Comparison of ENCODE assay signal across 21 mouse cellular contexts in genomic region chr3:28358391-28358790, GRCm38 (mm10).
DNase-seq lines count a peak whose midpoint lies in the region; ATAC-seq and TF ChIP-seq lines count a peak whose summit lies in the region.
"Had no signal": no experiment of that assay in that cellular context is flagged by ENCODE, and none has a peak within 500 bp of the region (broad histone marks: within the 10 kb centered on the region; RNA-seq: fewer than 3 reads in every experiment).

No protein-coding gene starts in this region.

- H3K79me2 ChIP-seq in myocyte (ENCODE audit: control insufficient read depth, insufficient read depth), result no peaks in the 10 kb centered on the region

- DNase-seq in heart, adult 11 months, result peak; percentile 84
- DNase-seq in midbrain, embryonic 11.5 days (ENCODE audit: low spot score, missing footprints), result peak; percentile 56
- DNase-seq in midbrain, embryonic 10.5 days (ENCODE audit: low spot score), result no peak
- no peak for DNase-seq in hindbrain, embryonic 14.5 days (ENCODE audit: low spot score)
- DNase-seq: adrenal gland, adult 2 months; adrenal gland, adult 8-10 months; adrenal gland, postnatal 10 days; adrenal gland, postnatal 14 days; adrenal gland, postnatal 25 days; adrenal gland, postnatal 36 days; B cell, adult 2 months; cerebellum, adult 11 months; cerebellum, adult 11-12 months; cerebellum, adult 18-20 months had no signal

- no peak overlapping the region for H3K27ac ChIP-seq in heart, embryonic 11.5 days (ENCODE audit: low read depth, low read length)
- H3K27ac ChIP-seq in midbrain, embryonic 11.5 days (ENCODE audit: low read depth, low read length), result no peak overlapping the region
- H3K27ac ChIP-seq in midbrain, embryonic 10.5 days (replicated peaks), result no peak overlapping the region
- no peak overlapping the region for H3K27ac ChIP-seq in hindbrain, embryonic 14.5 days

- no peak overlapping the region for H3ac ChIP-seq in myocyte (ENCODE audit: control insufficient read depth, insufficient read length)

- H3K36me3 ChIP-seq in heart, embryonic 11.5 days (ENCODE audit: control insufficient read depth, insufficient read depth, low read length), result no peaks in the 10 kb centered on the region
- no peaks in the 10 kb centered on the region for H3K36me3 ChIP-seq in midbrain, embryonic 11.5 days (ENCODE audit: control insufficient read depth, insufficient read depth, low read length)
- H3K36me3 ChIP-seq in midbrain, embryonic 10.5 days, result no peaks in the 10 kb centered on the region
- no peaks in the 10 kb centered on the region for H3K36me3 ChIP-seq in myocyte (ENCODE audit: control insufficient read depth, insufficient read depth)
- H3K36me3 ChIP-seq in hindbrain, embryonic 14.5 days (replicated peaks; ENCODE audit: control insufficient read depth, insufficient read depth), result peaks cover 13% of the 10 kb centered on the region; the same call in 1 of the 2 replicates
- H3K36me3 ChIP-seq: G1E had no signal

- no peak overlapping the region for H3K4me2 ChIP-seq in heart, embryonic 11.5 days
- H3K4me2 ChIP-seq in midbrain, embryonic 11.5 days, result no peak overlapping the region
- no peak overlapping the region for H3K4me2 ChIP-seq in myocyte (ENCODE audit: low read depth)
- H3K4me2 ChIP-seq in hindbrain, embryonic 14.5 days (replicated peaks), result no peak overlapping the region

- WGBS in heart, embryonic 11.5 days (ENCODE audit: insufficient replicate concordance), result 65% methylated on average over 2 of the region's 2 CpGs
- WGBS in midbrain, embryonic 11.5 days, result 85% methylated on average over 2 of the region's 2 CpGs
- 74% methylated on average over 2 of the region's 2 CpGs for whole genome bisulfite sequencing in midbrain, embryonic 10.5 days
- WGBS in hindbrain, embryonic 14.5 days, result 75% methylated on average over 2 of the region's 2 CpGs

- H3K4me1 ChIP-seq in heart, embryonic 11.5 days (ENCODE audit: control insufficient read depth, insufficient read depth, low read length), result peaks cover 4% of the 10 kb centered on the region; the same call in 1 of the 2 replicates
- H3K4me1 ChIP-seq in midbrain, embryonic 11.5 days (ENCODE audit: control insufficient read depth, insufficient read depth, low read length), result no peaks in the 10 kb centered on the region
- H3K4me1 ChIP-seq in midbrain, embryonic 10.5 days, result no peaks in the 10 kb centered on the region
- no peaks in the 10 kb centered on the region for H3K4me1 ChIP-seq in hindbrain, embryonic 14.5 days (replicated peaks; ENCODE audit: control insufficient read depth, insufficient read depth, low read length)

- no peak for TF ChIP-seq POLR2A in myocyte (IDR thresholded peaks at IDR 0.05; ENCODE audit: insufficient read length, low read depth)

- no peaks in the 10 kb centered on the region; the same call in 1 of the 2 replicates for H3K9me3 ChIP-seq in heart, embryonic 11.5 days (replicated peaks; ENCODE audit: control insufficient read depth, low read length)
- H3K9me3 ChIP-seq in midbrain, embryonic 11.5 days (ENCODE audit: control insufficient read depth, low read length), result no peaks in the 10 kb centered on the region
- no peaks in the 10 kb centered on the region for H3K9me3 ChIP-seq in midbrain, embryonic 10.5 days (replicated peaks)
- H3K9me3 ChIP-seq in hindbrain, embryonic 14.5 days (ENCODE audit: control insufficient read depth, low read length), result no peaks in the 10 kb centered on the region
- H3K9me3 ChIP-seq: G1E had no signal

- ATAC-seq in heart, embryonic 11.5 days (replicated peaks; ENCODE audit: insufficient number of reproducible peaks, low FRiP score, low TSS enrichment), result no peak
- ATAC-seq in midbrain, embryonic 11.5 days (ENCODE audit: low FRiP score), result no peak
- ATAC-seq in hindbrain, embryonic 14.5 days (ENCODE audit: low FRiP score), result no peak
- ATAC-seq: activated CD4-positive, CD25-positive, alpha-beta regulatory T cell, adult 4 months; CD4-positive, CD25-positive, alpha-beta regulatory T cell, adult 4 months; Patski had no signal

- no peaks in the 10 kb centered on the region for H3K27me3 ChIP-seq in heart, embryonic 11.5 days (ENCODE audit: control insufficient read depth, insufficient read depth, low read length)
- H3K27me3 ChIP-seq in midbrain, embryonic 11.5 days (ENCODE audit: control insufficient read depth, insufficient read depth, low read length), result no peaks in the 10 kb centered on the region
- no peaks in the 10 kb centered on the region for H3K27me3 ChIP-seq in midbrain, embryonic 10.5 days (ENCODE audit: low read depth, poor library complexity, severe bottlenecking)
- no peaks in the 10 kb centered on the region for H3K27me3 ChIP-seq in myocyte (ENCODE audit: control insufficient read depth, insufficient read depth, insufficient read length)
- H3K27me3 ChIP-seq in hindbrain, embryonic 14.5 days (ENCODE audit: control insufficient read depth, insufficient read depth, low read length), result no peaks in the 10 kb centered on the region
- H3K27me3 ChIP-seq: CH12.LX, Patski had no signal

- no peak overlapping the region for H3K9ac ChIP-seq in heart, embryonic 11.5 days (ENCODE audit: low read depth, low read length)
- H3K9ac ChIP-seq in midbrain, embryonic 11.5 days (ENCODE audit: low read length), result no peak overlapping the region
- no peak overlapping the region for H3K9ac ChIP-seq in hindbrain, embryonic 14.5 days

- no peak overlapping the region for H3K4me3 ChIP-seq in heart, embryonic 11.5 days (ENCODE audit: low read depth, low read length)
- H3K4me3 ChIP-seq in midbrain, embryonic 11.5 days (ENCODE audit: low read depth, low read length), result no peak overlapping the region
- no peak overlapping the region for H3K4me3 ChIP-seq in midbrain, embryonic 10.5 days
- no peak overlapping the region for H3K4me3 ChIP-seq in myocyte
- no peak overlapping the region for H3K4me3 ChIP-seq in hindbrain, embryonic 14.5 days (replicated peaks; ENCODE audit: low read length)

TF ChIP-seq in myocyte, 11 proteins besides CTCF, POLR2A, EP300 and RAD21:
- peak in 2 of 3 experiments; percentile 31 to 55 for TF ChIP-seq MYOD1 (IDR thresholded peaks at IDR 0.05; ENCODE audit: control insufficient read depth in 1 of 3, insufficient read length in 2 of 3, low read depth in 2 of 3)
- TF ChIP-seq MYOG (IDR thresholded peaks at IDR 0.05; ENCODE audit: control insufficient read depth in 1 of 3, insufficient read depth in 1 of 3, insufficient read length in 2 of 3, low read depth in 2 of 3), result peak in 1 of 3 experiments; percentile 23
- TF ChIP-seq MAX (IDR thresholded peaks at IDR 0.05; ENCODE audit: low read depth), result no peak

Comparison
In these comparisons a context has a peak if more than half of its experiments do, and no peak if none do; other contexts are left out.
1. DNase-seq: peak in heart, adult 11 months (single experiment) and midbrain, embryonic 11.5 days (single experiment); none in midbrain, embryonic 10.5 days (single experiment) and hindbrain, embryonic 14.5 days (single experiment).